Mouse (Mus musculus): ENCODE measurements at regions not wholly inside any gene's neighbourhood (a gene's known extent, or its start where the extent isn't known, plus 50 kb on each side); places are given as distances from the start of the nearest gene placed in this dataset.
"Not testable (repeated sequence)": the region's sequence is repeated elsewhere in the genome, so short reads cannot be mapped to it uniquely, and the experiment has no call there.

DNA sequence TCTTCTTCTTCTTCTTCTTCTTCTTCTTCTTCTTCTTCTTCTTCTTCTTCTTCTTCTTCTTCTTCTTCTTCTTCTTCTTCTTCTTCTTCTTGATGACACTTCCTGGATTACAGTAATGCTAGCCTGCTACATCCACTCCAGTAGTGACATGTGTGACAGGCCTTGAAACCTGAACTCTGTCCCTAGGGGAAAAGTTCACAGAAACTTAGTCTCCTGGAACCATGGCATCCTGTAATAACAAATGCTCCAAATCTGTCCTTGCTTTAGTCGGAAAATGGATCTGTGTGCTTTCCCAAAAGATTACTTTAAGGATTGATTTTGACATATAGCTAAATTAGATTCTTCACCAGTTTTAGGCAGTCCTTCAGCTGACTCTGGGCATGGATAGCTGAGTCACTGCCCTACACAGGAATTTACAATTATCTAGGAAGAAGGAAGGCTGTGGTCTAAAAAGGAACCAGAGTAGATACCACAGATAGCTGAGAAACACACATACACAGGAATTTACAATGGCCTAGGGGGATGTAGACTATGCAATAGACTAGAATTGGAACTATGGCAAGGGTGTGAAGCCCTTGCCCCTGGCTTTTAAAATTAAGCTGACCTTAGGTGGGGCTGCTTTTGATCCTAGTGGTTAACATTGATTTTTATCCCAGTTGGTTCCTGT, 400.1 kb downstream of the Adam6a start:
- not testable (repeated sequence) for TF ChIP-seq POLR2A (IDR thresholded peaks at IDR 0.05; ENCODE audit: low read depth, low read length); CTCF (conservative IDR thresholded peaks at IDR 0.05; ENCODE audit: insufficient read depth, insufficient read length, low read depth, low read length)

Measured in kidney, adult 2 months (tissue).